Mouse (Mus musculus): ENCODE measurements around the gene Rrp12. TPM values are rescaled to one million over a fixed set of nuclear protein-coding genes. Genes with fewer than 3 reads are reported as not detected.

Gene Rrp12
- polyA plus RNA-seq, 1 experiment, result 7.0 TPM

DNA sequence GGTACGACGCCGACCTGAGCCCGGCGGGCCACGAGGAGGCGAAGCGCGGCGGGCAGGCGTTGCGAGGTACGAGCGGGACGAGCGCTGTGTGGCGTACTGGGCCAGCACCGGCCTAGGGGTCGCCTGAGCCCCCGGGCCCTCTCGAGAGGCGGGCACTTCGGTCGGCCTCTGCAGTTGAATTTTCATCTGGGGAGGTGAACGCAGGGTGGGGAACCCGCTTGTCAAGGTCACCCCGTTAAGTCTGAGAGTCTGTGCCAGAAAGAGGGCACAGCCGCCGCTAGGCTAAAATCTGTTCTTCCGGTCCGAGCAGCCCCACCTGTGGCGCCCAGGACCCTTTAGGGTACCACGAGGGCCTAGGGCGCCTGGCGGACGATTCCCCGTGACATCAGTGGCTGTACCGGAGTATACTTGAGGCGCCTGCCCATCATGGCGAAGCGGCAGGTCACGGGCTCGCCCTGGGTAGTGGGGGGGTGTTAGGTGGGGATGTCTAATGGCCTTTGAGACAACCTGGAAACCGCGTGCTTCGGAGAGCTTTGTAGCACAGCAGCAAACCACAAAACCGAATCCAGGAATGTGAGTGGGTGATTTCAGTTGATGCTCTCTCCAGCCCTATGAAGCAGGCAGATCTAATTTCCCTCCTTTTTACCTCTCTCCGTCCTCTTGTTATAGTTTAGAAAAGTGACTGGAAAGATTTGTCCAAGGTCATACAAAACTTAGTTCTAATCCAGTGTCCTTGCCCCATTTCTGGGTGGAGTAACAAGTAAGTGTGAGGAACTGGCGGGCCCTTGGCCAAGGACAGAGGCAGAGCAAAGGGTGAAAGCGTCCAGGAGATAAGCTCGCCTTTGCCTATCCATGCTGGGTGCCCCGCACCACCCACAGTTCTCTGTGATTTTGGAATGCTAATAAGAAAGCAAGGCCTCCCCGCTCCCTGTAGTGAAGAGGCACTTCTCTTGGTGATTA lies 16.4 kb upstream of the Rrp12 start:
- Histone ChIP-seq H3K27me3 (ENCODE audit: control insufficient read depth, insufficient read depth, low read length) (no peaks in the 10 kb centered on the region), H3K4me3 (ENCODE audit: extremely low read depth, insufficient read depth, insufficient read length) (peak overlapping the region; percentile 70), H3K27ac (ENCODE audit: insufficient read depth, low read length) (peak overlapping the region; percentile 74), H3K4me1 (ENCODE audit: control insufficient read depth, insufficient read depth, insufficient read length) (peaks cover 2% of the 10 kb centered on the region; the same call in 1 of the 2 replicates), H3K36me3 (ENCODE audit: control insufficient read depth, insufficient read depth, low read length) (peaks cover 11% of the 10 kb centered on the region)
- WGBS, result 1% methylated on average over 53 of the region's 53 CpGs
- peak in 1 of 2 experiments; percentile 42 for DNase-seq (ENCODE audit: low read depth in 1 of 2, low spot score in 2 of 2)
- TF ChIP-seq POLR2A (IDR thresholded peaks at IDR 0.05; ENCODE audit: low read depth, low read length), result no peak

DNA sequence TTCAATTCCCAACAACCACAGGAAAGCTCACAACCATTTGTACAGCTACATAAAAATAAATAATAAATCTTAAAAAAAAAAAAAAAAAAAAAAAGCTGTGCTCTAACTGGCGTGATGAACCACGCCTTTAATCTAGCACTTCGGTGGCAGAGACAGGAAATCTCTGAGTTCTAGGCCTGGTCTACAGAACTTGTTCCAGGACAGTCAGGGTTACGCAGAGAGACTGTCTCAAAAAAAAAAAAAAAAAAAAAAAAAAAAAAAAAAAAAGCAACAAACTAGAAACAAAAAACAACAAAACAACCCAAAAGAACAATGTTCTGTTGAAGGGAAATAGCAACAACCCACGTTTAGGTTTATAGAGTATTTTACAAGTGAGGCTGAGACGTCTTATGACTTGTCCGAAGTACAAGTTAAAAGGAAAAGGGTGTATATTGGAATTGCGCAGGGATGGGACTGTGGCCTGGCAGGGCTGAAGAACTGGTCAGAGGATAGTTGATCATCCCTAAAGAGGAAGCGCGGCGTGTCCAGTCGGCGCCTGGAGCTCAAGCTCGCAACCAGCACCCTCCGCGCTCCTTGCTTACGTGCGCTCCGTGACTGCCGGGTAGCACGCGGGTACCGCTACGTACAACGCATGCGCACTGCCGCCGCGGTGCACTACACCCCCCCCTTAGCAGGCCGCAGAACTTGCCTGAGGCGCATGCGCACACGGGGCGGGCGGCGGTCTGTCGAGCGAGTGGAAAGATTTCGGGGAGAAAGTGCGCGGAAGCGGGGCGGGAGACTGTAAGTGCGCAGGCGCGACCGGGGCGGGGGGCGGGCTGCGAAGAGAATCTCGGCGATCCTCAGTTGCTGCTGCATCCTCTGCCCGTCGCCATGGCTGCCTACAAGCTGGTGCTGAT lies 15.5 kb upstream of the Rrp12 start, which contains the start of gene Pgam1:
Pgam1 (plus strand) TSS at position 746 of the 896 bp plus-strand sequence.
- H3K36me3 ChIP-seq (ENCODE audit: control insufficient read depth, insufficient read depth, low read length), result peaks cover 5% of the 10 kb centered on the region
- H3K27ac ChIP-seq (ENCODE audit: insufficient read depth, low read length), result peak within 1 kb of the TSS; percentile 82
- peak within 1 kb of the TSS; percentile 70 for H3K4me3 ChIP-seq (ENCODE audit: extremely low read depth, insufficient read depth, insufficient read length)
- peaks cover 2% of the 10 kb centered on the region; the same call in 1 of the 2 replicates for H3K4me1 ChIP-seq (ENCODE audit: control insufficient read depth, insufficient read depth, insufficient read length)
- peak; percentile 94 to 97 for DNase-seq (ENCODE audit: low read depth in 1 of 2, low spot score in 2 of 2)
- 3% methylated on average over 54 of the region's 54 CpGs for WGBS
- TF ChIP-seq POLR2A (IDR thresholded peaks at IDR 0.05; ENCODE audit: low read depth, low read length), result peak; percentile 84
- TF ChIP-seq CTCF (IDR thresholded peaks at IDR 0.05; ENCODE audit: extremely low read depth, insufficient read depth, insufficient read length, insufficient replicate concordance), result no peak
- no peaks in the 10 kb centered on the region for H3K27me3 ChIP-seq (ENCODE audit: control insufficient read depth, insufficient read depth, low read length)

DNA sequence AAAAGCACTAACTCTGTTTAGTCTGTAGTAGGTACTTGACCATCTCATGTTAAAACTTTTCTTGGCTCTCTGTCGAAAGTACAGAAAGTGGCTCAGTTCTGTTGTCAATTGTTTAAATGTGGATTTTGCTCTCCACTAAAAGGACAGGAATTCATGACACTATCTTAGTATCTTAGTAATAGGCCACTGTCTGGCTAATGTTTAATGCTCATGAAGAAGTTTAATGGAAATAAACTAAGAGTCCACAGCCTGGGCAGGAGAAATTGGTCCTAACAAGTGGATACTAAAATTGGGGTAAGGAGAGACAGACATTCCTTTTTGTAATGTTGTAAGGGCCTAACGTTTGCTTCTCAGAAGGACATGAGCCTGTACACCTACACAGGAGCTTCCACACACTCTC lies 14.4 kb upstream of the Rrp12 start:
- DNase-seq (ENCODE audit: low read depth in 1 of 2, low spot score in 2 of 2), result no peak
- TF ChIP-seq CTCF (IDR thresholded peaks at IDR 0.05; ENCODE audit: extremely low read depth, insufficient read depth, insufficient read length, insufficient replicate concordance), result no peak
- TF ChIP-seq POLR2A (IDR thresholded peaks at IDR 0.05; ENCODE audit: low read depth, low read length), result no peak
- Histone ChIP-seq H3K36me3 (ENCODE audit: control insufficient read depth, insufficient read depth, low read length) (no peaks in the 10 kb centered on the region; the same call in 1 of the 2 replicates), H3K4me1 (ENCODE audit: control insufficient read depth, insufficient read depth, insufficient read length) (peaks cover 2% of the 10 kb centered on the region; the same call in 1 of the 2 replicates), H3K27me3 (ENCODE audit: control insufficient read depth, insufficient read depth, low read length) (no peaks in the 10 kb centered on the region), H3K27ac (ENCODE audit: insufficient read depth, low read length) (no peak overlapping the region), H3K4me3 (ENCODE audit: extremely low read depth, insufficient read depth, insufficient read length) (no peak overlapping the region)
- 90% methylated on average over 2 of the region's 2 CpGs for WGBS

DNA sequence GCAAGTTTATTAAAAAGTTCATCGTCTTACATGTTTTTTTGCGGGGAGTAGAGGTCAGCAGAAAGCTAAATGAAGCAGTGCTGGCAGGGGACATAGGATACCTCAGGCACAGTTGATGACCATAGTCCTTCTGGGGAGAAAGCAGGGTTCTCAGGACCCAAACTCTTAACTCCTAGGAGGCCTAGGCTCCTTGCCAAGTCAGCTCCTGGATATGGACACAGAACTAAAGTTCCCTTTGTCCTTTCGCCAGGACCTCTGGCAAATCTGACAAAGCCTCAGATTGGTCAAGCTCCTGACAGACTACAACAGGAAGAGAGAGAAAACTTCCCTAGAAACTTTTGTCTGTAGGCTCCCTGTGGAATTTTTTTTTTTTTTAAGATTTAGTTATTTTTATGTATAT lies 12.8 kb upstream of the Rrp12 start:
- 97% methylated on average over 3 of the region's 3 CpGs for WGBS
- Histone ChIP-seq H3K27ac (ENCODE audit: insufficient read depth, low read length) (no peak overlapping the region), H3K36me3 (ENCODE audit: control insufficient read depth, insufficient read depth, low read length) (no peaks in the 10 kb centered on the region), H3K27me3 (ENCODE audit: control insufficient read depth, insufficient read depth, low read length) (no peaks in the 10 kb centered on the region), H3K4me3 (ENCODE audit: extremely low read depth, insufficient read depth, insufficient read length) (no peak overlapping the region), H3K4me1 (ENCODE audit: control insufficient read depth, insufficient read depth, insufficient read length) (peaks cover 2% of the 10 kb centered on the region; the same call in 1 of the 2 replicates)
- TF ChIP-seq CTCF (IDR thresholded peaks at IDR 0.05; ENCODE audit: extremely low read depth, insufficient read depth, insufficient read length, insufficient replicate concordance) (no peak), POLR2A (IDR thresholded peaks at IDR 0.05; ENCODE audit: low read depth, low read length) (no peak)
- no peak for DNase-seq (ENCODE audit: low read depth in 1 of 2, low spot score in 2 of 2)

- H3K36me3 ChIP-seq (ENCODE audit: control insufficient read depth, insufficient read depth, low read length), result no peaks in the 10 kb centered on the region
Measured at GRCm38 (mm10) chr19:41907079-41907760, 11.2 kb upstream of the Rrp12 start.

More at GRCm38 (mm10) chr19:41907079-41907760, 11.2 kb upstream of the Rrp12 start:
- 70% methylated on average over 8 of the region's 8 CpGs for WGBS
- H3K27ac ChIP-seq (ENCODE audit: insufficient read depth, low read length), result no peak overlapping the region
- H3K4me3 ChIP-seq (ENCODE audit: extremely low read depth, insufficient read depth, insufficient read length), result no peak overlapping the region
- no peaks in the 10 kb centered on the region for H3K27me3 ChIP-seq (ENCODE audit: control insufficient read depth, insufficient read depth, low read length)
- H3K4me1 ChIP-seq (ENCODE audit: control insufficient read depth, insufficient read depth, insufficient read length), result no peaks in the 10 kb centered on the region
- TF ChIP-seq CTCF (IDR thresholded peaks at IDR 0.05; ENCODE audit: extremely low read depth, insufficient read depth, insufficient read length, insufficient replicate concordance) (no peak), POLR2A (IDR thresholded peaks at IDR 0.05; ENCODE audit: low read depth, low read length) (no peak)
- DNase-seq (ENCODE audit: low read depth in 1 of 2, low spot score in 2 of 2), result no peak
